Mouse (Mus musculus) naive thymus-derived CD4-positive, alpha-beta T cell, adult 5 months (primary cell): ENCODE data around the gene Wdr95. TPM values are rescaled to one million over a fixed set of nuclear protein-coding genes. Genes with fewer than 3 reads are reported as not detected.

Experiments
- polyA plus RNA-seq: library from polyadenylated mRNA; unstranded; fragments of 100-300 nt; shearing (Covaris generic); gene quantifications from one replicate; pipeline ENCODE4 v1.2.1, GENCODE M21; 2017

The Wdr95 gene
- polyA plus RNA-seq = not detected

DNA sequence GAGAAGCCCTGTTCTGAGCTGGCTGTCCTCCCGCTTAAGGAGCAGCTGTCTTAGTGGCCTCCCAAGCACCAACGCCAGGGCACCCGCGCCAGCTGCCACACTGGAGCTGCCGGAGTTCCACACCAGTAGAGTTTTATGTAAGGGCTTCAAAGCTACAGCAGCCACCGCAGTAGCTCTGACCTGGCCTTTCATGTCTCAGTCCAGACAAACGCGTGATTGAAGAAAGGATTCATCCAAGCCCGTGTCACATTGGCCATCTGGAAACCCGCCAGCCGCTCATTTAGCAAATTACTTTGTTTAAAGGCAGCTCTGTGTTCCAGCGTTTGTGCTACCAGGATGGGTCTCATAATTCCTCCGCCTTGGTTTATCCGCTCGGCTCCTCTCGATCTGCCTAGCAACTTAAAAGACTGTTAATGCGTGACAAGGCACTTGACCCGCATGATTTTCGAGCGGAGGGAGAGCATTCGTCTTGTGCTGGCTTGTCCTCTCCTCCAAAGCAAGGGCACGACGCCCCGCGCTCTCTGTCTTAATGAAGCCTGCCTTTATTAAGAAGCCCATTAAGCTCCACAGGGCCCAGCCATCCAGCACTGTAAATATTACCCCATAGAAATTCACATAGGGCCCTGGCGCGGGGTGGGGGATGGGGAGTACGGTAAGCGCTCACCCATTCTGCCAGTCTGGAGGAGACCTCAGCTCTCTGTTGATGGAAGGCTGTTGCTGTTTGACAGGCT, at the start of gene Wdr95:
TSS of gene Wdr95 (plus strand) at position 681 of the 731 bp plus-strand sequence.

DNA sequence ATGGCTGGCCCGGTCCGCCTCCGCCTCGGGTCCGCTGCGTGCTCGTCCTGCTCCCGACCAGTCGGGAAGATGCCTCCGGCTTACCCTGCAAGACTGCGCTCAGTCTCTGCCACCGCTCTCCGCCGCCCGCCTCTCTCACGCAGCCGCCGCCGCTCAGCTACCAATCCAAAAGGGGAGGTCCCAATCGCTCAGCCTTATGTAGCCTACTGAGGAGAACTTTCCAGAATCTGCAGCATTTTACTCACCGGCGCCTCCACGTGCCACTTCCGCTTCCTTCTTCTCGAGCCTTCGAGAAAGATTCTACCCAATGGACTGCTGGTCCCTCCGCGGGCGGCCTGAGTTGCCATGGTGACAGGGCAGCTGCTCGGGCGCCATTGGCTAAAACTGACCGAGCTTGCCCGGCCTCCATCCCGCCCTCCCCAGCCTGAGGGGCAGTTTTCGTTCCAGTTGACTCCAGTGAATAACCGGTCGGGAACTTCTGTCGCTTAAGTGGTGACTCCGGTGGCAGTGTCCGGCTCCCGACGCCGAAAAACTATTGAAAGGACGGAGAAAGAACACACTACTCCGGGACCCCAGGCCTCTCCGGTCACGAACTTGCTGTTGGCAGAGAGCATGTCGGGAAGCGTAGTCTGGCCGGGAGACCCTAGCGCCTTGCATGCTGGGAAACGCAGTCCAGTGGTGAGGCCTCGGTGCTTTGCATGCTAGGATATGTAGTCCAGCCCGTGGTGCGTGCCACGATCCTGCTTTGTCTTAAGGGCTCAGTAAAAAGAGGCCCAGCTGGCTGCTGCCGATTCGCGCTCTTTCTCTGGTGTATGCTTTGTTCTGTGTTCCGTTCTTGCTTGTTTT, 107.8 kb downstream of the Wdr95 start, which contains the start of gene Hsph1:
TSS of gene Hsph1 (minus strand) at position 302 of the 846 bp plus-strand sequence.

Other genes starting within 250 kb of the Wdr95 start
- not detected for gene Medag, start 116.9 kb upstream of the Wdr95 start, polyA plus RNA-seq
- not detected for gene Tex26, start 89.0 kb upstream of the Wdr95 start, polyA plus RNA-seq
- gene Hsph1, start 107.7 kb downstream of the Wdr95 start, polyA plus RNA-seq = 124 TPM
- 3.6 TPM for gene B3glct, start 149.6 kb downstream of the Wdr95 start, polyA plus RNA-seq